Mouse (Mus musculus) layer of hippocampus, postnatal 14 days (tissue): Measurements from ENCODE around the gene Ddn. TPM values are rescaled to one million over a fixed set of nuclear protein-coding genes. Genes with fewer than 3 reads are reported as not detected.
"Not testable (repeated sequence)": the region's sequence is repeated elsewhere in the genome, so short reads cannot be mapped to it uniquely, and the experiment has no call there.

Experiments used
- DNase-seq, 2 experiments: peaks; one replicate each; pipeline ENCODE4 v3.0.0; 2021 to 2022; ENCODE audit warnings: low spot score in 2 of 2, mixed read lengths in 1 of 2
- total RNA-seq, 2 experiments: library from RNA; stranded (reverse); gene quantifications; 2 replicates each; pipeline ENCODE4 v1.2.3; 2021

The Ddn gene
- total RNA-seq, 2 experiments from 2014 or later = 747 to 793 TPM

DNA sequence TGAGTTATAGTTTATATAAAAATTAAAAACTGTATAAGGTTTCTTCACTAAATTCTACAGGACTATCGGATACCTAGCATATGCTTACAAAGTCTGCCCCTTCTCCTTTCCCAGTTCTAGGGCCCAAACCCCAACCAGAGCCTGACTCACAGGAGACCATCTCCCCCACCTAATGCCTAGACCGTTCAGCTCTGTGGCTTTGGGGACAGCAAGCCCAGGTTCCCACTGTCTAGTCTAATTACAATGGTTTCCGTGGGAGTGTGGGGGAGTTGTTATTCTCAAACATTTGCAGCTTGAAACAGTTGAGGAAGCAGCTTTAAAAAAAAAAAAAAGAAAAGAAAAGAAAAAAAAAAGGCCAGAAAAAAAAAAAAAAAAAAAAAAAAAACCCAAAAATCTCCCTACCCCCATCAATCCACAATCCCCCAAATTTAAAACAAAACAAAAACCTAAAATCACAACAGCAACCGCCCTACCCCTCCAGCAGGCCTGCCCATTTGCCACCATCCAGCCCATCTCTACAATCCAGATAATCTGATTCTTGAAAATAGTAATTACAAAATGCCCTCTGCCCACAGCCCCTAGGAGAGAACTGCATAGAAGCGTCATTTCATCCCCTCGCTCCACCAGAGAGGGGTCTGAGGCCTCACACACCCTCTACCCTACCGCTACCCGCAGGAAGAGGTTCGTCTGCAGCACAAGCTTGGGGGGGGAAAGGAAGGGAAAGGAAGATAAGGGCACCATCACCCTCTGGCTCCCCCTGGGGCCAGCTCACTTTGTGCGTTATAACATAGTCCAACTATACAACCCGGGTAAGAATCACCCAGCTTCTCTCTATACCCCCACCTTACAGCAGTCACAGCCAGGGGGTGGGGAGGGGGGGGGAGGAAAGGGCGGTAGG lies 23.1 kb upstream of the Ddn start:
- DNase-seq = no peak

DNA sequence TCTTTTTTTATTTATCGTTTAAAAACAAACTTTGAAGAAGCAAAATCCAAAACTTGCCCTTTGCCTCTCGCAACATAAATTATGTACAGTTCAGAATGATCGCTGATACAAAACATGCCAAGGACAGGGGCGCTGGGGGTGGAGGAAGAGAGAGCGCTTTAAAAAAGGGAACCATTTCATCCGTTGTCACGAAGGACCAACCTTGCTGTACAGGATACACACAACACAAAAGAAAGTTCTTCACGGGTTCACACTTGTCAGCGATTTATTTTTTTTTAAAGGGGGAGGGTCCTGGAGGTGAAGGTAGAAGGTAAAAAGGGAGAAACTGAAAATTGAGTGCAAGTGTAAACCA lies 22.4 kb upstream of the Ddn start:
- DNase-seq = no peak

GRCm38 (mm10) chr15:98830736-98831683 lies 21.7 kb upstream of the Ddn start, which contains the start of gene Prkag1:
Gene Prkag1, minus strand, starts transcription at chr15:98831521.
- peak; percentile 94 to 95 for DNase-seq

DNA sequence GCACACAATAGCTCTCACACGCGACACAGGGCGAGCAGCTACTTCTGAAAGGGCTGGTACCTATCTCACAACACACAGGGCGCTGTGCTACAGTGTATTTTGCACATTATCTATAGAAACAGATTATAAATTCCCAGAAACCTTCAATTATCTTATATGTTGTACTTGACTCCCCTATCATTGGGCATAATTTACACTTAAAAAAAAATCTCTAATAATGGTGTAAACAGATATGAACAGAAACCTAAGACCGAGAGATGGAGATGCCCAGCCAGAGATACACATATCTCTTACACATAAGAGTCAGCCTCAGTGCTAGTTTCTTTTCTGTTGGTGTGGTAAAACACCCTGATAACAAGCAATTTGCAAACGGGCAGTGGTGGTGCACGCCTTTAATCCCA lies 18.3 kb upstream of the Ddn start:
- DNase-seq = no peak

GRCm38 (mm10) chr15:98823434-98823833 lies 14.1 kb upstream of the Ddn start:
- no peak for DNase-seq

- DNase-seq = no peak
Measured at GRCm38 (mm10) chr15:98822147-98822546, 12.9 kb upstream of the Ddn start.

DNA sequence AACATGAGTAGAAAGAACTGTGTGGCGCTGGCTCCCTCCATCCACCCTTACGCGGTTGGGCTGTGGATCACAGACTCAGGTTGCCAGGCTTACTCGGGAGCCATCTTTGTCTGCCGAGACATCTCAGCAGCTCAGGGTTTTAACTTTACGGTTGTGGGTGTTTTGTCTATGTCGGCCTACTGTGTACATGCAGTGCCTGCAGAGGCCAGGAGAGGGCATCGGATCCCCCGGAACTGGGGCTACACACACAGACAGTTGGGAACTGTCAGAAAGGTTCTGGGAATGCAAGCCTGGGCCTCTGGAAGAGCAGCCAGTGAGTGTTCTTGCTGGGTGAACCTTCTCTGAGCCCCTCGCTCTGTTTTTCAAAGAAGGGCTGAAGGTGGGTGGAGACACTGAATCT lies 12.1 kb upstream of the Ddn start:
- DNase-seq = no peak

GRCm38 (mm10) chr15:98820937-98821336 lies 11.6 kb upstream of the Ddn start:
- no peak for DNase-seq

- no peak for DNase-seq
Measured at GRCm38 (mm10) chr15:98818171-98818570, 8.9 kb upstream of the Ddn start.

DNA sequence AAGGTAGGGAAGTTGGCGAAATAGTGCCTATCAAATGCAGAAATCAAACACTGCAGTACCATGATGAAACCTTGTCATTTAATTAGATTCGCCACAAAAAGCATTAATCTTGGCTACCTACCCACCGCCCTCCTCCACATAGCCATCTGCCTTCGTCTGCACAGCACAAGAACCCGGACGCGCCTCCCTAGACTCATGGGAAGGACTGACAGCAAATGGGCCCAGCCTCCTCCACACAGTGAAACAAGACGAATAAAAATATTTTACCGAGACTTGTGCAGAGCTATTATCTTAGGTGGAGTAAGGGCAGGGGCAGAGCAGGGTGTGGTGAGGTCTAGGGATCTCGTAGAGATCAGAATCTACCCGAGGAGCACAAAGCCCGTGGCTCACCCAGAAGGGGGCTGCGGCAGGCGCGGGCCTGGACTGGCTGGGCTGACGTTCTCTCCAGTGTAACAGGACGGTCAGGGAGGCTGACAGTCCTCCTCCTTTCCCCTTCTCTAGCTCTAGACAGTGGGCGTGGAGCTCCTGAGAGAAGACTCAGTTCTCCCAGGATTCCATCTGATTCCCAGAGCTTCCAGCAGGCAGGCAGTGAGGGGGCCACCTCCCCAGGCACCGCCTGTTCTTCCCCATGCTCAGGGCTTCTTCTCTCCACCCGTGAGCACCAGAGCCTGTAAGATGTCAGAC lies 3.6 kb upstream of the Ddn start:
- DNase-seq = peak; percentile 57 to 87

GRCm38 (mm10) chr15:98810212-98810611 lies 922 bp upstream of the Ddn start:
- not testable (repeated sequence) for DNase-seq

DNA sequence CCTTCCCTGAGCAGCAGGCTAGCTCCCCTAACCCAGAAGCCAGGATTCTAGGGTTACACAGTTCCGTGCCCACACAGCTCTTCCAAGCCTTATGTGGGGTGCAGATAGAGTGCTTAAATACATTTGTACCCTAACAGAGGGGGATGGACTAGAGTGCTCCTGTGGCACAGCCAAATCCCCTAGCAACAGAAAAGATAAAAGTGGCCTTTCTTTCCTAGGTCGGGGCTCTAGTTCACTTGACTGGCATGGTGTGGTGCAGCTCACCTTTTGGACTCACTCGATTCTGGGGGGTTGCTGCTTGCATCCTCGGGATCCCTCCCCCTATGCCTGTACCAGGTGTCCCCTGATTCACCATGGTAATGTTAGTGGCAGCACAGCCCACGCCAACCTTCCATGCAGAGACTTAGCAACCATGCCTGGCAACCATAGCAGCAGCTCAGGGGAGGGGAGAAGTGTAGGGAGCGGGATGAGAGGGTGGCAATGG lies 597 bp downstream of the Ddn start:
- peak; percentile 76 to 89 for DNase-seq

DNA sequence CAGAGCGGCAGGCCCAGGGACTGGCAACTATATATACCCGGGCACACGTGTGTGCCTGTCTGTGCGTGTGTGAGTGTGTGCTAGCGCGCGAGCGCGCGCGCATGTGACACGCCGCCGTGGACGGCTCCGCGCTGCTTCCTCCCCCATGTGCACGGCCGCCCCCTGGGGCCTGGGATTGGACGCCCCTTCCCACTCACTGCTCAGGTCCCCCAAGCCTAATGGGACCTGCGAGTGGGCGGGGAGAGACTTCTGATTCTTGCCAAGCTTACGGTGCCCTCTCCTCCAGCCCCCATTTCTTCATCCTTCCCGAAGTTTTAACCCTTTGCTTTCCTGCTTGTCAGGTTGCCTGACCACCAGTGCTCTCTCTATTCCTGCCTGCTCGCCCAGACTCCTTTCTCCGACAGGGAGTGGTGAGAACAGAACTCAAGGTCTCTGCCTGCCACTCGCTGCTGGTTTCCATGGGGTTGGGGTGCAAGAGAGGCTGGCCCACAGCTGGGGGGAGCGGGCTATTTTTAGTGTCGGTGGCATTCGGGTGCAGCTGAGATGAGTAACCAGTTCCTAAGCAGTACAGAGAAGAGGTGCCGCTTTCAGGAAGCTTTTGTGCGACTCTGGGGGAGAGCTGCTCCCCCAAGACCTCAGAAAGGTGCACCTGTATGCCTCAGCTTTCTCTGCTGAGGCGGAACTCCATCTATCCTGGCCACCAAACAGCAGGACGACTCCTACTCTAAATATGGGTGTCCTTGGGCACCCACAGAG lies 1.2 kb downstream of the Ddn start:
- DNase-seq = peak; percentile 86 to 88

GRCm38 (mm10) chr15:98806809-98807770 lies 2.2 kb downstream of the Ddn start:
- DNase-seq = no peak

DNA sequence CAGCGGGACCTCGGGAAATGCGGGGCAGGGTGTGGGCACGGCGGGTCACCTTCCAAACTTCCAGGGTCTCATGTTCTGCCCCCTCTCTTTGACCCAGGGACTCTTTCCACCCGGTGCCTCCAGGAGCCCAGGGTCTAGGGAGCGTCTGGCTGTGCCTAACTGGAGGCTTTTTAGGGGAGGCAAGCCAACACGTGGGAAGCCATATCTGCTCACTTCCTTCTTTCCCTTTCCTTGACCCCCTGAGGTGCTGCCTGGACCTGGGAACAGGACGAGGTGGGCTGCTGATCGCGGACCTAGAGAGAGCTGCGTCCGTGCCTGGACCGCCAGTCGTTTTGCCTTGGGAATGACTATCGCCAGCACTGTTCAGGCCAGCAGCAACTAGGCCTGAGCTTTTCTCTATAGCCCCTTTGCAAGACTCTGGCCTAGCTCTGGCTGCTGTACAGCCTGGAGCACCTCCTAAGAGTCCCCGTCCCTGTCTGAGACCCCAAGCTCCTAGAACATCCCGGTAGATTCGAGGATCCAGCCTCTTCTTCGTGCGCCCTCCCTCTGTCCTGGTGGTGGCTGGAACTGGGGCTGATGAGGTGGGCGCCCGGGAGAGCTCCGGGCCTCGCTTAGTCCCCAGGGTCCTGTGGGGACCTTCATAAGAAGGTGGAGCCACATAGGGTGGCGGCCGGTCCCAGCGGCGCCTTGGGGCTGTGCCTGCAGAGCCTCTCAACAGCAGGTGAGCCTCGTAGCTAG lies 3.0 kb downstream of the Ddn start:
- no peak for DNase-seq

GRCm38 (mm10) chr15:98805324-98806040 lies 3.8 kb downstream of the Ddn start:
- peak; percentile 76 to 77 for DNase-seq

- peak; percentile 90 for DNase-seq
Measured at GRCm38 (mm10) chr15:98804054-98804453, 5.2 kb downstream of the Ddn start.

DNA sequence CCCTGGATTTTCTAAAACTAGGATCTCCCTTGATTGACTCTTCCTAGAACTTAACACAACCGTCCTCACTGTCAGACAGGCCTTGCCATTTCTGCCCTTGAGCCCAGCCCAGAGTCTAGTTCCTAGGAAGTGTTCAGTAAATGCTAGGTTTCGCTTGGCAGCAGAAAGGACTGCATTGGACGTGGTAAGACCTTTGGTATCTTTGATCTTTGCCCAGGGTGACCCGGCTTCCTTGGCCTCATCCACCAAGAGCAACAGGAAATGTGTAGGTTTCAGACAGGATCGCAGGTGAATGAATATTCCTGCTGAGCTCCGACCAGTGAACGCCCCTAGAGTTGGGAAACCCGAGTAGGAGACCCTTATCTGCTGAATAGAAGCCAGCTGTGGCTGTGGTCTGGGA lies 6.4 kb downstream of the Ddn start:
- DNase-seq = no peak
